Comparison of ENCODE assay signal across 29 mouse cellular contexts in genomic region chr11:96531757-96532433, GRCm38 (mm10).
DNase-seq lines count a peak whose midpoint lies in the region; ATAC-seq and TF ChIP-seq lines count a peak whose summit lies in the region.
"Had no signal": no experiment of that assay in that cellular context is flagged by ENCODE, and none has a peak within 500 bp of the region (broad histone marks: within the 10 kb centered on the region; RNA-seq: fewer than 3 reads in every experiment).

No protein-coding gene starts in this region.

- intact Hi-C loops in left cerebral cortex, postnatal 14 days (cut with DNase I) = loop anchor here (10.0 kb wide), 1 partner anchor 97 kb away; no protein-coding TSS in a partner anchor

- peak; percentile 94 for ATAC-seq in lung, embryonic 14.5 days (ENCODE audit: insufficient read depth)
- no peak for ATAC-seq in midbrain, embryonic 11.5 days (ENCODE audit: low FRiP score)
- ATAC-seq in midbrain, embryonic 13.5 days = no peak
- peak; percentile 61; the same call in 1 of the 2 replicates for ATAC-seq in stomach, embryonic 14.5 days (ENCODE audit: insufficient number of reproducible peaks, insufficient read depth, low FRiP score, low read depth)
- ATAC-seq: forebrain, embryonic 14.5 days had no signal

- no peaks in the 10 kb centered on the region for H3K36me3 ChIP-seq in lung, embryonic 14.5 days (ENCODE audit: insufficient read depth)
- H3K36me3 ChIP-seq in midbrain, embryonic 11.5 days (ENCODE audit: control insufficient read depth, insufficient read depth, low read length) = no peaks in the 10 kb centered on the region
- H3K36me3 ChIP-seq in midbrain, embryonic 13.5 days = no peaks in the 10 kb centered on the region
- H3K36me3 ChIP-seq in stomach, embryonic 14.5 days (ENCODE audit: control insufficient read depth, insufficient read depth, low read length) = no peaks in the 10 kb centered on the region
- H3K36me3 ChIP-seq: limb, embryonic 12.5 days; liver, embryonic 15.5 days; midbrain, embryonic 10.5 days had no signal

- H3K4me1 ChIP-seq in lung, embryonic 14.5 days (ENCODE audit: insufficient read depth) = peaks cover 7% of the 10 kb centered on the region; the same call in 1 of the 2 replicates
- H3K4me1 ChIP-seq in midbrain, embryonic 11.5 days (ENCODE audit: control insufficient read depth, insufficient read depth, low read length) = no peaks in the 10 kb centered on the region
- H3K4me1 ChIP-seq in midbrain, embryonic 13.5 days (replicated peaks) = 0 out of 2 replicates have a peak, but pooled peaks cover 2% of the 10 kb centered on the region
- no peaks in the 10 kb centered on the region for H3K4me1 ChIP-seq in stomach, embryonic 14.5 days (ENCODE audit: control insufficient read depth, insufficient read depth, low read length)
- H3K4me1 ChIP-seq: limb, embryonic 12.5 days; liver, embryonic 15.5 days; midbrain, embryonic 10.5 days had no signal

- TF ChIP-seq CTCF in lung, embryonic 14.5 days (IDR thresholded peaks at IDR 0.05; ENCODE audit: low read depth) = no peak

- DNase-seq in lung, embryonic 14.5 days = peak; percentile 96
- DNase-seq in lung, postnatal 14 days = no peak
- peak; percentile 6 for DNase-seq in midbrain, embryonic 11.5 days (ENCODE audit: low spot score, missing footprints)
- DNase-seq in yolk sac, embryonic 10.5 days (ENCODE audit: low spot score) = peak; percentile 8
- no peak for DNase-seq in left cerebral cortex, postnatal 14 days (ENCODE audit: low spot score in 2 of 2)
- DNase-seq: adrenal gland, adult 2 months; B cell, adult 2 months; cerebellum, adult 2 months; cerebellum, postnatal 14 days; gastrocnemius, postnatal 25 days; heart, adult 18-20 months; heart, postnatal 4 days; kidney, adult 8-10 months; kidney, postnatal 4 days; layer of hippocampus, postnatal 36 days; retina, postnatal 1 day; right cerebral cortex, postnatal 14 days; thymus, adult 2 months; thymus, postnatal 36 days had no signal

- no peak overlapping the region for H3K9ac ChIP-seq in lung, embryonic 14.5 days
- no peak overlapping the region for H3K9ac ChIP-seq in midbrain, embryonic 11.5 days (ENCODE audit: low read length)
- H3K9ac ChIP-seq in midbrain, embryonic 13.5 days (replicated peaks) = no peak overlapping the region
- H3K9ac ChIP-seq in stomach, embryonic 14.5 days (replicated peaks; ENCODE audit: low read depth, low read length) = no peak overlapping the region
- H3K9ac ChIP-seq: hindbrain, embryonic 14.5 days; limb, embryonic 12.5 days; liver, embryonic 15.5 days had no signal

- H3K27ac ChIP-seq in lung, embryonic 14.5 days (ENCODE audit: low read depth) = peak overlapping the region; percentile 89
- no peak overlapping the region for H3K27ac ChIP-seq in midbrain, embryonic 11.5 days (ENCODE audit: low read depth, low read length)
- H3K27ac ChIP-seq in midbrain, embryonic 13.5 days = no peak overlapping the region
- peak overlapping the region; percentile 28; the same call in 1 of the 2 replicates for H3K27ac ChIP-seq in stomach, embryonic 14.5 days (ENCODE audit: low read length)
- H3K27ac ChIP-seq: hindbrain, embryonic 14.5 days; kidney, postnatal 0 days; limb, embryonic 12.5 days; liver, embryonic 15.5 days; midbrain, embryonic 10.5 days had no signal

- no peaks in the 10 kb centered on the region for H3K27me3 ChIP-seq in lung, embryonic 14.5 days (ENCODE audit: insufficient read depth, low read length)
- no peaks in the 10 kb centered on the region for H3K27me3 ChIP-seq in midbrain, embryonic 11.5 days (ENCODE audit: control insufficient read depth, insufficient read depth, low read length)
- no peaks in the 10 kb centered on the region for H3K27me3 ChIP-seq in midbrain, embryonic 13.5 days
- no peaks in the 10 kb centered on the region for H3K27me3 ChIP-seq in stomach, embryonic 14.5 days (ENCODE audit: control insufficient read depth, insufficient read depth, low read length)

- H3K9me3 ChIP-seq in lung, embryonic 14.5 days (ENCODE audit: low read depth, low read length) = no peaks in the 10 kb centered on the region
- no peaks in the 10 kb centered on the region for H3K9me3 ChIP-seq in midbrain, embryonic 11.5 days (ENCODE audit: control insufficient read depth, low read length)
- no peaks in the 10 kb centered on the region for H3K9me3 ChIP-seq in midbrain, embryonic 13.5 days
- H3K9me3 ChIP-seq in stomach, embryonic 14.5 days (ENCODE audit: control insufficient read depth, low read depth, low read length) = no peaks in the 10 kb centered on the region
- H3K9me3 ChIP-seq: limb, embryonic 12.5 days; liver, embryonic 15.5 days; midbrain, embryonic 10.5 days had no signal

- H3K4me2 ChIP-seq in lung, embryonic 14.5 days = no peak overlapping the region; the same call in 1 of the 2 replicates
- no peak overlapping the region for H3K4me2 ChIP-seq in midbrain, embryonic 11.5 days
- H3K4me2 ChIP-seq in midbrain, embryonic 13.5 days (replicated peaks) = no peak overlapping the region
- H3K4me2 ChIP-seq in stomach, embryonic 14.5 days (replicated peaks; ENCODE audit: low read depth, low read length) = peak overlapping the region; percentile 8; the same call in 1 of the 2 replicates
- H3K4me2 ChIP-seq: heart, embryonic 11.5 days; hindbrain, embryonic 14.5 days; limb, embryonic 12.5 days; liver, embryonic 15.5 days had no signal

- WGBS in lung, embryonic 14.5 days = 21% methylated on average over 13 of the region's 13 CpGs
- 82% methylated on average over 13 of the region's 13 CpGs for WGBS in midbrain, embryonic 11.5 days
- 69% methylated on average over 13 of the region's 13 CpGs for WGBS in midbrain, embryonic 13.5 days
- 30% methylated on average over 13 of the region's 13 CpGs for WGBS in stomach, embryonic 14.5 days

- H3K4me3 ChIP-seq in lung, embryonic 14.5 days (ENCODE audit: low read depth, low read length) = no peak overlapping the region
- H3K4me3 ChIP-seq in midbrain, embryonic 11.5 days (ENCODE audit: low read depth, low read length) = no peak overlapping the region
- no peak overlapping the region for H3K4me3 ChIP-seq in midbrain, embryonic 13.5 days (replicated peaks)
- no peak overlapping the region for H3K4me3 ChIP-seq in stomach, embryonic 14.5 days (ENCODE audit: low read depth, low read length)
- H3K4me3 ChIP-seq: limb, embryonic 12.5 days; liver, embryonic 15.5 days; midbrain, embryonic 10.5 days; myocyte had no signal

Comparison
In these comparisons a context has a peak if more than half of its experiments do, and no peak if none do; other contexts are left out.
1. DNase-seq: peak in lung, embryonic 14.5 days (single experiment), midbrain, embryonic 11.5 days (single experiment) and yolk sac, embryonic 10.5 days (single experiment); none in lung, postnatal 14 days (single experiment) and left cerebral cortex, postnatal 14 days (0 of 2).
2. ATAC-seq: peak in lung, embryonic 14.5 days (single experiment) and stomach, embryonic 14.5 days (single experiment); none in midbrain, embryonic 11.5 days (single experiment) and midbrain, embryonic 13.5 days (single experiment).
3. H3K27ac ChIP-seq: peak in lung, embryonic 14.5 days (single experiment) and stomach, embryonic 14.5 days (single experiment); none in midbrain, embryonic 11.5 days (single experiment) and midbrain, embryonic 13.5 days (single experiment).